Comparison of ENCODE assay signal across 12 mouse cellular contexts in the genomic region with DNA sequence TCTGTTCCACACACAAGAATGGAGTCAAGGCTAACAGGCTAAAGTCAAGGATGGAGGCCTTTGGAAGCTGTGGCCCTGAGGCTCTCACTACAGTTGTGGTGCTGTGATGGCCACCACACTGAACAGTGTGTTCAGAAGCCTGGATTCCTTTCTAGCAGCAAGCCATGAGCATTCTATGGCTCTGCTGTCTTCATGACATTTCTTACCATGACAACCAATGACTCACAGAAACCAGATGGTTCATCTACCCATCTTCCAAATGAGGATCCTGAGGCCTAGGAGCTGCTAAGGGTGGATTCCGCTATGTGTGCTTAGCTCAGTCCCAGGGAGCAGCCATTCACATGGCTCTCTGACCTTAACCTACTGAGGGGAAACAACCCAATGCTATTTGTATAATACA. TPM values are rescaled to one million over a fixed set of nuclear protein-coding genes. Genes with fewer than 3 reads are reported as not detected.
DNase-seq lines count a peak whose midpoint lies in the region; ATAC-seq and TF ChIP-seq lines count a peak whose summit lies in the region.
"Had no signal": no experiment of that assay in that cellular context is flagged by ENCODE, and none has a peak within 500 bp of the region (broad histone marks: within the 10 kb centered on the region; RNA-seq: fewer than 3 reads in every experiment).

No protein-coding gene starts in this region.

- no peaks in the 10 kb centered on the region for H3K27me3 ChIP-seq in Patski
- H3K27me3 ChIP-seq: heart, embryonic 13.5 days; midbrain, embryonic 12.5 days had no signal

- POLR2A ChIA-PET in Patski (lab: Charles Lee) = no interaction called here

- CTCF ChIA-PET in Patski (lab: Charles Lee) = interaction anchor here (1.1 kb wide), 1 partner anchor 74 kb away, joined by 3 read pairs; no protein-coding TSS in a partner anchor

- in situ Hi-C loops in Patski (cut with MboI; ENCODE audit: low pct_unique_long_range_greater_than_20kb) = no loop called here

- no peak for ATAC-seq in Patski

- DNase-seq in heart, adult 11 months = peak; percentile 49
- DNase-seq in heart, postnatal 25 days (ENCODE audit: low spot score) = no peak
- DNase-seq in Patski (ENCODE audit: low read depth, low spot score) (no peak), MN1 (ENCODE audit: low spot score) (no peak)
- peak; percentile 33 to 55 for DNase-seq in frontal cortex, postnatal 36 days (ENCODE audit: low spot score in 2 of 2)
- peak; percentile 30 to 78 for DNase-seq in left cerebral cortex, postnatal 25 days (ENCODE audit: low spot score in 2 of 2)
- DNase-seq in urinary bladder, postnatal 10 days (ENCODE audit: low spot score) = no peak

- intact Hi-C loops in heart, postnatal 25 days (cut with DNase I) = loop anchor here (5.0 kb wide), 1 partner anchor 347 kb away; no protein-coding TSS in a partner anchor
- intact Hi-C loops in left cerebral cortex, postnatal 25 days (cut with DNase I) = loop anchor here (2.0 to 10.0 kb wide), 4 partner anchors 182 to 634 kb away; no protein-coding TSS in a partner anchor

- peak; percentile 31 for TF ChIP-seq CTCF in Patski (IDR thresholded peaks at IDR 0.05)

RNA-seq across cellular contexts. Expression of gene Col6a4, which starts 57.3 kb away (rescaled TPM):
- total RNA-seq in heart, postnatal 25 days (2021) = not detected
- polyA plus RNA-seq in Patski (2021) = 0.21 TPM
- 1 to 10 TPM; 1.8 to 2.7 TPM for total RNA-seq in left cerebral cortex, postnatal 25 days (2021)
- total RNA-seq: hematopoietic stem cell, adult 5-6 weeks; MEL had no signal
- polyA plus RNA-seq: macrophage had no signal

Comparison
In these comparisons a context has a peak if more than half of its experiments do, and no peak if none do; other contexts are left out.
1. DNase-seq: peak in heart, adult 11 months (single experiment), frontal cortex, postnatal 36 days (2 of 2) and left cerebral cortex, postnatal 25 days (2 of 2); none in heart, postnatal 25 days (single experiment), Patski (single experiment), MN1 (single experiment) and urinary bladder, postnatal 10 days (single experiment).